In the genomic region with DNA sequence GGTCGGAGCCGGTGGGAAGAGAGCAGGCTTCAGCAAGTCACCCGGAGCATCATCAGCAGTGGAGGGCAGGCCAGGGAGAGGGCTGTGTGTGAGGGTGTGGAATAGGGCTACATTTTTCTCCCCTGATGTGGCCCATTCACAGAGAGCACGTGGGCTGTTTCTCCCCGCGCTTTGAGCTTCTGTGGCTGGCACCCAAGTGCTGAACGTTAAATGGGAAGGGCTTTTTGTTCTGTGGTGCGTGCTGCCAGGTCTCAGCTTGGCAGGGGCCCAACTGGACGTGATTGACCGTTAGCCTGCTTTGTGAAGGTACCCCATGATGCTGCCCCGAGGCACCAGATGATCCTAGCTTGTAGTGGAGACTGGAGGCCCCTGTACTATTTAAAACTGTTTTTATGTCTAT, we compare ENCODE assay signal across 10 mouse cellular contexts. TPM values are rescaled to one million over a fixed set of nuclear protein-coding genes. Genes with fewer than 3 reads are reported as not detected.
DNase-seq lines count a peak whose midpoint lies in the region; ATAC-seq and TF ChIP-seq lines count a peak whose summit lies in the region.
"Had no signal": no experiment of that assay in that cellular context is flagged by ENCODE, and none has a peak within 500 bp of the region (broad histone marks: within the 10 kb centered on the region; RNA-seq: fewer than 3 reads in every experiment).

No protein-coding gene starts in this region.

- intact Hi-C loops in left cerebral cortex, postnatal 14 days (cut with DNase I): loop anchor here (10.0 kb wide), 1 partner anchor 47 kb away; a partner anchor contains a TSS

- no peak overlapping the region for H3K4me3 ChIP-seq in embryonic facial prominence, embryonic 14.5 days (ENCODE audit: low read depth, low read length)
- H3K4me3 ChIP-seq in embryonic facial prominence, embryonic 10.5 days: no peak overlapping the region
- no peak overlapping the region for H3K4me3 ChIP-seq in hindbrain, embryonic 16.5 days (ENCODE audit: low read length)
- no peak overlapping the region for H3K4me3 ChIP-seq in lung, postnatal 0 days (ENCODE audit: low read depth, low read length)
- H3K4me3 ChIP-seq: embryonic facial prominence, embryonic 12.5 days; heart, embryonic 13.5 days had no signal

- H3K9ac ChIP-seq in embryonic facial prominence, embryonic 14.5 days (ENCODE audit: low read depth, low read length): no peak overlapping the region
- H3K9ac ChIP-seq in hindbrain, embryonic 16.5 days (ENCODE audit: low read depth, low read length): no peak overlapping the region
- no peak overlapping the region for H3K9ac ChIP-seq in lung, postnatal 0 days (replicated peaks; ENCODE audit: low read depth)
- H3K9ac ChIP-seq: embryonic facial prominence, embryonic 12.5 days; heart, embryonic 13.5 days had no signal

- H3K27ac ChIP-seq in embryonic facial prominence, embryonic 14.5 days (replicated peaks; ENCODE audit: low read depth, low read length): no peak overlapping the region
- H3K27ac ChIP-seq in embryonic facial prominence, embryonic 10.5 days (replicated peaks): no peak overlapping the region
- H3K27ac ChIP-seq in hindbrain, embryonic 16.5 days (ENCODE audit: low read depth, low read length): no peak overlapping the region
- H3K27ac ChIP-seq in lung, postnatal 0 days (ENCODE audit: low read length): no peak overlapping the region
- H3K27ac ChIP-seq: embryonic facial prominence, embryonic 12.5 days; heart, embryonic 13.5 days had no signal

- H3K36me3 ChIP-seq in embryonic facial prominence, embryonic 14.5 days (ENCODE audit: control insufficient read depth, insufficient read depth, low read length): peaks cover 68% of the 10 kb centered on the region
- H3K36me3 ChIP-seq in embryonic facial prominence, embryonic 10.5 days (replicated peaks): peaks cover 95% of the 10 kb centered on the region
- peaks cover 13% of the 10 kb centered on the region for H3K36me3 ChIP-seq in hindbrain, embryonic 16.5 days (ENCODE audit: control insufficient read depth, insufficient read depth, low read length)
- peaks cover 5% of the 10 kb centered on the region; the same call in 1 of the 2 replicates for H3K36me3 ChIP-seq in lung, postnatal 0 days (ENCODE audit: insufficient read depth, low read length)

- TF ChIP-seq EP300 in lung, postnatal 0 days (IDR thresholded peaks at IDR 0.05): no peak

- H3K27me3 ChIP-seq in embryonic facial prominence, embryonic 14.5 days (replicated peaks; ENCODE audit: control insufficient read depth, insufficient read depth, low read length): no peaks in the 10 kb centered on the region
- no peaks in the 10 kb centered on the region for H3K27me3 ChIP-seq in embryonic facial prominence, embryonic 10.5 days (replicated peaks; ENCODE audit: low read depth, poor library complexity, severe bottlenecking)
- no peaks in the 10 kb centered on the region for H3K27me3 ChIP-seq in hindbrain, embryonic 16.5 days (replicated peaks; ENCODE audit: control insufficient read depth, insufficient read depth, low read length)
- no peaks in the 10 kb centered on the region for H3K27me3 ChIP-seq in lung, postnatal 0 days (replicated peaks; ENCODE audit: insufficient read depth, low read length)
- H3K27me3 ChIP-seq: embryonic facial prominence, embryonic 12.5 days had no signal

- H3K4me1 ChIP-seq in embryonic facial prominence, embryonic 14.5 days (ENCODE audit: control insufficient read depth, insufficient read depth, low read length): peaks cover 18% of the 10 kb centered on the region
- H3K4me1 ChIP-seq in embryonic facial prominence, embryonic 10.5 days: peaks cover 50% of the 10 kb centered on the region
- H3K4me1 ChIP-seq in hindbrain, embryonic 16.5 days (ENCODE audit: control insufficient read depth, insufficient read depth, low read depth, low read length): peaks cover 18% of the 10 kb centered on the region
- peaks cover 14% of the 10 kb centered on the region for H3K4me1 ChIP-seq in lung, postnatal 0 days (ENCODE audit: insufficient read depth, low read depth, low read length)

- DNase-seq in embryonic facial prominence, embryonic 14.5 days (ENCODE audit: low spot score): peak; percentile 21
- no peak for DNase-seq in embryonic facial prominence, embryonic 10.5 days (ENCODE audit: low spot score)
- DNase-seq in left cerebral cortex, postnatal 14 days (ENCODE audit: low spot score in 2 of 2): peak; percentile 53 to 55
- DNase-seq in left cerebral cortex, adult 11 months (ENCODE audit: low spot score): no peak
- peak; percentile 96 for DNase-seq in NIH3T3 (ENCODE audit: low read depth)
- DNase-seq in lung, postnatal 0 days (ENCODE audit: low spot score): no peak

- TF ChIP-seq CTCF in lung, postnatal 0 days (IDR thresholded peaks at IDR 0.05): no peak

- WGBS in embryonic facial prominence, embryonic 14.5 days: 78% methylated on average over 11 of the region's 11 CpGs
- WGBS in embryonic facial prominence, embryonic 10.5 days: 91% methylated on average over 11 of the region's 11 CpGs
- 25% methylated on average over 11 of the region's 11 CpGs for WGBS in hindbrain, embryonic 16.5 days
- 70% methylated on average over 11 of the region's 11 CpGs for WGBS in lung, postnatal 0 days

- no peak overlapping the region for H3K4me2 ChIP-seq in embryonic facial prominence, embryonic 14.5 days (ENCODE audit: low read depth, low read length)
- H3K4me2 ChIP-seq in hindbrain, embryonic 16.5 days (ENCODE audit: low read length): no peak overlapping the region
- H3K4me2 ChIP-seq in lung, postnatal 0 days (replicated peaks; ENCODE audit: low read depth, low read length): no peak overlapping the region
- H3K4me2 ChIP-seq: embryonic facial prominence, embryonic 12.5 days; heart, embryonic 13.5 days had no signal

- no peak for ATAC-seq in embryonic facial prominence, embryonic 14.5 days (ENCODE audit: low read depth)
- ATAC-seq in hindbrain, embryonic 16.5 days: peak; percentile 65
- no peak for ATAC-seq in megakaryocyte progenitor cell, adult 5-6 weeks (replicated peaks; ENCODE audit: poor library complexity)
- ATAC-seq in lung, postnatal 0 days: no peak

- no peaks in the 10 kb centered on the region for H3K9me3 ChIP-seq in embryonic facial prominence, embryonic 14.5 days (ENCODE audit: control insufficient read depth, low read length)
- H3K9me3 ChIP-seq in embryonic facial prominence, embryonic 10.5 days: no peaks in the 10 kb centered on the region
- no peaks in the 10 kb centered on the region for H3K9me3 ChIP-seq in hindbrain, embryonic 16.5 days (ENCODE audit: control insufficient read depth, low read length)
- H3K9me3 ChIP-seq in lung, postnatal 0 days (ENCODE audit: low read length): no peaks in the 10 kb centered on the region
- H3K9me3 ChIP-seq: embryonic facial prominence, embryonic 12.5 days; heart, embryonic 13.5 days had no signal

RNA-seq across cellular contexts. Expression of a gene that starts 48.3 kb away (rescaled TPM):
- polyA plus RNA-seq in embryonic facial prominence, embryonic 14.5 days (2014; fragmentation: Nextera tagmentation; extraction: Ambion mirVana): 40.8 and 47.5 TPM in 2 replicates
- polyA plus RNA-seq in embryonic facial prominence, embryonic 10.5 days (2016; fragmentation: Nextera tagmentation; extraction: Ambion mirVana): 55.5 and 59.2 TPM in 2 replicates
- total RNA-seq in left cerebral cortex, postnatal 14 days (2021): 100 to 1,000 TPM; 159 to 165 TPM
- 108 TPM in 2 replicates for polyA plus RNA-seq in hindbrain, embryonic 16.5 days (2015; fragmentation: Nextera tagmentation; extraction: Ambion mirVana)
- total RNA-seq in megakaryocyte progenitor cell, adult 5-6 weeks (2015): 30.6 and 34.6 TPM in 2 replicates
- 20.7 and 26.7 TPM in 2 replicates for total RNA-seq in megakaryocyte progenitor cell, adult 5-6 weeks (2017)
- 92.6 and 119 TPM in 2 replicates for polyA plus RNA-seq in lung, postnatal 0 days (2015; fragmentation: Nextera tagmentation; extraction: Ambion mirVana)

Comparison
In these comparisons a context has a peak if more than half of its experiments do, and no peak if none do; other contexts are left out.
1. DNase-seq: peak in embryonic facial prominence, embryonic 14.5 days (single experiment), left cerebral cortex, postnatal 14 days (2 of 2) and NIH3T3 (single experiment); none in embryonic facial prominence, embryonic 10.5 days (single experiment), left cerebral cortex, adult 11 months (single experiment) and lung, postnatal 0 days (single experiment).